Mouse (Mus musculus) CD8-positive naive resting alpha-beta T cell, adult 2 months (primary cell): ENCODE results near the gene Ehd1.

Source experiments
- DNase-seq, 2 experiments: peaks; one replicate each; pipeline ENCODE4 v3.0.0; 2022; ENCODE audit warnings: low read depth in 2 of 2, low spot score in 2 of 2

Gene Ehd1

DNA sequence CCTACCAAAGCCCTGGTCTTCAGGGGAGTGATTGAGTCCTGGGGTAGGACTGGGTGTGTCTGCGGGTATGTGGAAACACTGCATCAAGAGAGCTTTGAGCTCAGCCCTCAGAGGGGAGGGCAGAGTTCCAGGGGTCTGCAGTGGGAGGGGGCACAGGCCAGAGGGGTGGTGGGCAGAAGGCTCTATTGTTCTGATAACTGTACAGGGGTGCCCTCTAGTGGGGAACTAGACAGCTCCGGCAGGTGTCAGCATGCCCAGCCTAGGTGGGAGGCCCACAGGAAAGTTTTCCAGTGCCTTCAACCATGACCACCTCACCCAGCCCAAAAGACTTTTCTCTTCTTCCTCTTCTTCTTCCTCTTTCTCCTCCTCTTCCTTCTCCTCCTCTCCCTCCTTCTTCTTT lies 16.1 kb upstream of the Ehd1 start:
- DNase-seq, result no peak

DNA sequence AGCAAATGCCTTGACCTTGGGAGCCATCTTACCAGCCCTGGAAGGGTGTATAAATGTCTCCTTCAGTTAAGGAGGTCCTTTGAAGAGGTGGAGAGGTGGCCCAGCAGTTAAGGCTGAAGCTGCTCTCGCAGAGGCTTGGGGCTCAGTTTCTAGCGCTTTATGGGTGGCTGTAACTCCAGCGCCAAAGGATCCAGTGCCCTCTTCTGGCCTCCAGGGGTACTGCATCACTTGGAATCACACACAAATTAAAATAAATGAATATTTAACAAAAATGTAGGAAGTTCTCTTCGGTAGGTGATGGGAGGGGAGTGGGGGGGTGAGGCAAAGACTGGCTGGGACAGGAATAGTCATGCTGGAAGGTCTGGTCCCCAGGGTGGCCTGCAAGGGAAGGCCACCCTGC lies 15.6 kb upstream of the Ehd1 start:
- no peak for DNase-seq

- DNase-seq, result no peak
These were observed 15.1 kb upstream of the Ehd1 start for GRCm38 (mm10) chr19:6261379-6261778.

- peak; percentile 81 to 83 for DNase-seq
These were observed 14.3 kb upstream of the Ehd1 start for GRCm38 (mm10) chr19:6262222-6262621.

GRCm38 (mm10) chr19:6262839-6263433 lies 13.6 kb upstream of the Ehd1 start:
- no peak for DNase-seq

- no peak for DNase-seq
These were observed 12.3 kb upstream of the Ehd1 start for GRCm38 (mm10) chr19:6264200-6264599.

DNA sequence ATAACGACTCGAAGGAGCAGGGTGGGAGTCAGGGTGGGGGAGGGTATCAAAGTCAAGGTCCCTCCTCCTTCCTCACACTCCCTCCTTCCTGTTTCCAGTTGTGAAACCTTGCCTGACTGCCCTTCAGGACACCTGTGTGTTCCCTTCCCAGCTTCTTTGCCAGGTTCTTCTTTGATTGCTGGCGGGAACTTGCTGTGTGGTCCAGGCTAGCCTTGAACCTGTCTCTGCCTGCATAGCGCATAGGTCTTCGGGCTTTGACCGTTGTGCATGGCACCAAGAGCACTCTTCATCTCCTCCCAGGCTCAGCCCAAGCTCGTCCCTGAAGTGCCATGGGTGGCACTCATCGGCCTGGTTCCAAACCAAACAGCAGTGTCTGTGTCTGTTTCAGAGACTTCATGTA lies 11.6 kb upstream of the Ehd1 start:
- DNase-seq, result no peak

DNA sequence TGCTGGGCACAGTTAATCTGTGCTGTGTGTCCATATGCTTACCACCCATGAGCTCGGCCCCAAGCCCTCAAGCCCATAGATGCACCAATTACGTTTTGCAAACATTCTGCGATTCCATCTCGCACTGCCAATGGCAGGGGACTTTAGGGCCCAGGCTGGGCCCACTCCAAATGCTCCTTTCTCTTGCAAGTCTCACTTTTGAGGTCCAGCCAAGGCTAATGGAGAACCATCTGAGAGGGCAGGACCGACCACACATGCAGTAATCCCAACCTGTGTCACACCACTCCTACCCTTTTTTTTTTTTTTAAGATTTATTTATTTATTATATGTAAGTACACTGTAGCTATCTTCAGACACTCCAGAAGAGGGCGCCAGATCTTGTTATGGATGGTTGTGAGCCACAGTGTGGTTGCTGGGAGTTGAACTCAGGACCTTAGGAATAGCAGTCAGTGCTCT lies 10.8 kb upstream of the Ehd1 start:
- no peak for DNase-seq

GRCm38 (mm10) chr19:6267306-6268169 lies 9.0 kb upstream of the Ehd1 start:
- DNase-seq, result no peak

- DNase-seq, result peak; percentile 88 to 91
These were observed 8.4 kb upstream of the Ehd1 start for GRCm38 (mm10) chr19:6268170-6268528.

GRCm38 (mm10) chr19:6268670-6269132 lies 7.8 kb upstream of the Ehd1 start:
- DNase-seq, result no peak

DNA sequence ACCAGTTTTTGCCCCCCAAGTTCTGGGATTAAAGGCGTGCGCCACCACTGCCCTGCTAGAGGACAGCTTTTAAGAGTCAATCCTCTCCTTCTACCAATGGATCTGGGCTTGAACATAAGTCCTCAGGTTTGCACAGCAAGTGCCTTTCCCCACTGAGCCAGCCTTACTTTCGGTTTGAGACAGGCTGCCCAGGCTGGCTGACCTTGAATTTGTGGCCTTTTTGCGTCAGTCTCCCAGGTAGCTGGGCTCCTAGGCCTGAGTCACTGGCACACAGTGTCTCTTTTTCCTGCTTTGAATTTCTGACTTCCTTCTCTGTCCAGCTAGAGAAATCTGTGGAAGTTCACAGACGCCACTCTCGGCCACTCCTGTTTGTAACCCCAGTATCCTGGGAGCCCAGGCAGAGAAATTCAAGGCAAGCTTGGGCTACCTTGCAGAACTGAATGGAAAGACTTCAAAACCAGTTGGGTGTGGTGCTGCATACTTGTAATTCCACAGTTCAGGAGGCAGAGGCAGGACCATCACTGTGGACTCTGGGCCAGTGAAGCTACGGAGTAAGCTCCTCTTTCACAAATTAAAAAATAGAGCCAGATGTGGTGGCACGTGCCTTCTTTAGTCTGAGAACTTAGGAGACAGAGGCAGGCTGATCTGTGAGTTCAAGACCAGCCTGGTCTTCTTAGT lies 6.6 kb upstream of the Ehd1 start:
- no peak for DNase-seq

- DNase-seq, result no peak
These were observed 5.9 kb upstream of the Ehd1 start for GRCm38 (mm10) chr19:6270661-6271060.

DNA sequence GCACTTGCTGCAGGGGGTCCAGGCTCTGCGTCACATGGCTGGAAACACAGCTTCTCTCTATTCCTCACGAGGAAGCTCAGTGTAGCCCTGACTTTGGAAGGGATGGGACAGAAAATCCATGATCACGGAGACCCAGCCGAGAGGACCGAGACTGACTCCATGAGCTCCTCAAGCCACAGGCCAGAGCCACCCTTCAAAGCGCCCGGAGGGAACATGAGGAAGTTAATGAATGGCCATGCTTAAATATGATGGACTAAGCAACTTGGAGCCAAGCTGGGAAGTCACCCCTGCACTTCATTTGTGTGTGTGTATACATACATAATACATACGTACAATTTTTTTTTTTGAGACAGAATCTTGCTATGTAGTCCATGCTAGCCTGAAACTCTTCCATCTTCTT lies 5.3 kb upstream of the Ehd1 start:
- DNase-seq, result no peak

DNA sequence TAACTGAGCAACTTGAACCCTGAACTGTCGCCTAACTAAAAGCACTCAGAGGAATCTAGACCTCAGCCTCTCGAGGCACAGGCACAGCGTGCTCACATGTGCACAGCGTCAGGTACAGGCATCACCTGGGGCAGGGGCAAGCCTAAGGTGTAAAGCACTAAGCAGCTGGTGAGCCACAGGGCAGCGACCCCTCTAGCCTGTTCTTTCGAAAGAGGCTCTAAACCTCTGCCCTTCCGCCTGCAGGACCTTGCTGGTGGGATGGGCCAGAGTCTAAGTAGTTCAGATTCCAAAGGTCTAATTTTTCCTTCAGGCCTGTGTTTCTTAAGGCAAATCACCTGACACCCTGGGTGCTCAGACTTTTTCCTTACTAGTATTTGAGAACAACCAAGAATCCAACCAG lies 4.5 kb upstream of the Ehd1 start:
- no peak for DNase-seq

DNA sequence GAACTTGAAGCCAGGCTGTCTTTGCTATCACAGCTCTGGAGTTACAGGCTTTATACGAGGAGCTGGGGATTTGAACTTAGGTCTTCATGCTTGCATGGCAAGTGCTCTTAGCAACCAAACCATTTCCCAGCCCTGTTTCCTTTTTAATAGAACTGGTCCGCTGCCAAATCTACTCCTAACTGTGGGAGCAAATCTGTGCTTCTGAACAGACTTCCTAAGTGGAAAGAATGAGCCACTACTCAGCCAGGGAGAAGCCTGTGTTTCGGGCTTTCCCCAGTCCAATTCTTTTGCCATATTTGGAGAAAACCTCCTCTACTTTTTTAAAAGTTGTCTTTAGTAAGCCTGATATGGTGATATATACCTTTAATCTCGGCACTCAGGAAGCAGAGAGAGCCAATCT lies 3.8 kb upstream of the Ehd1 start:
- no peak for DNase-seq

GRCm38 (mm10) chr19:6273592-6273991 lies 2.9 kb upstream of the Ehd1 start:
- DNase-seq, result no peak

GRCm38 (mm10) chr19:6273998-6274608 lies 2.4 kb upstream of the Ehd1 start:
- no peak for DNase-seq

DNA sequence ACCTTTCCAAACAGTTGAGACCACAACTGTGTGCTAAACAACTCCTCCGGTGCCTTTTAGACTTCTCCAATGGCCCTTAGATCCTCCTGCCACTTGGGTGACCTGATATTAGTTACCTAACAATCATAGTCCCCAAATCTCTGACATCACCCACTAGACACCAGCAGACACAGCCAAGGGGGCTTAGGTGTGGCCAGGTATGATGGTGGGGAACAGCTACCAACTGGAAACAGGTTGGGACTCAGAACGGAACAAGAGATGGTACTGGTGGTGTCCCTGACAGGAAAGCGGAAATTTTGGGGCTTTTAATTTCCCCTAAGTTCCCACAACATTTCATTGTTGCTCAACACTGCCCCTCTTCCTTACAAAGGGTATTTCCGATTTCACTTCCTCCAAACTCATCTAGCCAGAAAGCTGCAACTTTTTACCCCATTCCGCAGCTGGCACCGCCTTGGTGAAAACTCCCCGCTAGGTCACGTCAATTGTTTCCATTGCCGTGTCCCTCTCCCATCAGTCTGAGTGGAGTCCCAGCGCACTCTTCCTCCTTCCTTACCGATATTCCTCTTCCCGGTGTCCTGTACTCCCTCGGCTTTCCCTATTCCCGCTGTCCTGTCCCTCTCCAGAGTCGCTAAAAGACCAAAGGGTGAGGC lies 660 bp upstream of the Ehd1 start:
- peak; percentile 64 to 65 for DNase-seq

- peak in 1 of 2 experiments; percentile 33 for DNase-seq
These were observed 1.3 kb downstream of the Ehd1 start for GRCm38 (mm10) chr19:6277661-6278438.
